Mouse (Mus musculus) heart, adult 18-20 months (tissue): Measurements from ENCODE around the gene Rarg. TPM values are rescaled to one million over a fixed set of nuclear protein-coding genes. Genes with fewer than 3 reads are reported as not detected.
"Not testable (repeated sequence)": the region's sequence is repeated elsewhere in the genome, so short reads cannot be mapped to it uniquely, and the experiment has no call there.

Experiments used
- DNase-seq, 2 experiments: peaks; one replicate each; pipeline ENCODE4 v3.0.0; 2021 to 2022; ENCODE audit warnings: mixed read lengths in 1 of 2
- total RNA-seq, 2 experiments: library from RNA; stranded (reverse); gene quantifications; 2 replicates each; pipeline ENCODE4 v1.2.3; 2021

Gene Rarg
- total RNA-seq, 2 experiments from 2014 or later, result 13.5 to 16.7 TPM

DNA sequence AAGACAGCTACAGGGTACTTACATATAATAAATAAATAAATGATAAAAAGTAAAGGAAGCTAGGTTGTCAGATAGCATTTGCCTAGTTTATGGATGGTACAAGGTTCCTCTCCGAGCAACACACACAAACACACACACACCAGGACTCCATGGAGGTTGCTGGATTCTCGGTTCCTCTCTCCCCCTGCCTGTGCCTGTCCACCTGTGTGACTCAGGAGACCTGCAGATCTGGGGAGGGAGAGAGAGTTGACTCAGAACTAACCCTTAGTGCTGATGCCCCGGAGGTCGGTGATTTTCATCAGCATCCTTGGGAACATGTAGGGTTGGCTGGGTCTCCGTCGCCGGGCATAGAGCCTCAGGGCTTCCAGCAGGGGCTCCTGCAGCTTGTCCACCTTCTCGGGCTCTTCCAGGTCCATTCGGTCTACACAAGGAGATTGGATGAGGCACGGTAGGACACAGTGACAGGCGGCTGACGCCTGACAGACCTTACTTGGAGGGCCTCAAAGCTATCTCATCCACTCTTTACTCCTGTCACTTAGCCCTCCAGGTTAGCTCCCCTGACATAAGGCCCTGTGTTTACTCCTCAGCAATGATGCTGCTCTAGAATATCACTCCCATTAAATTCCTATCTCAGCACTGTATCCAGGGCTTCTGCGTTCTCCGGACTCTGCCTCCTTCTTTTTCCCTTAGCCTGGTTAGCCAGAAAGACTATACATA lies 18.6 kb downstream of the Rarg start:
- no peak for DNase-seq

- DNase-seq, result peak in 1 of 2 experiments; percentile 70
These were observed 21.8 kb downstream of the Rarg start for GRCm38 (mm10) chr15:102235371-102236027.

- peak in 1 of 2 experiments; percentile 49 for DNase-seq
These were observed 23.4 kb downstream of the Rarg start for GRCm38 (mm10) chr15:102233896-102234295.

- no peak for DNase-seq
These were observed 24.6 kb downstream of the Rarg start for GRCm38 (mm10) chr15:102232764-102233163.

- DNase-seq, result peak in 1 of 2 experiments; percentile 48
These were observed 25.6 kb downstream of the Rarg start, which contains the start of gene Itgb7 for GRCm38 (mm10) chr15:102231748-102232147. Gene Itgb7, minus strand, starts transcription at chr15:102231944.

DNA sequence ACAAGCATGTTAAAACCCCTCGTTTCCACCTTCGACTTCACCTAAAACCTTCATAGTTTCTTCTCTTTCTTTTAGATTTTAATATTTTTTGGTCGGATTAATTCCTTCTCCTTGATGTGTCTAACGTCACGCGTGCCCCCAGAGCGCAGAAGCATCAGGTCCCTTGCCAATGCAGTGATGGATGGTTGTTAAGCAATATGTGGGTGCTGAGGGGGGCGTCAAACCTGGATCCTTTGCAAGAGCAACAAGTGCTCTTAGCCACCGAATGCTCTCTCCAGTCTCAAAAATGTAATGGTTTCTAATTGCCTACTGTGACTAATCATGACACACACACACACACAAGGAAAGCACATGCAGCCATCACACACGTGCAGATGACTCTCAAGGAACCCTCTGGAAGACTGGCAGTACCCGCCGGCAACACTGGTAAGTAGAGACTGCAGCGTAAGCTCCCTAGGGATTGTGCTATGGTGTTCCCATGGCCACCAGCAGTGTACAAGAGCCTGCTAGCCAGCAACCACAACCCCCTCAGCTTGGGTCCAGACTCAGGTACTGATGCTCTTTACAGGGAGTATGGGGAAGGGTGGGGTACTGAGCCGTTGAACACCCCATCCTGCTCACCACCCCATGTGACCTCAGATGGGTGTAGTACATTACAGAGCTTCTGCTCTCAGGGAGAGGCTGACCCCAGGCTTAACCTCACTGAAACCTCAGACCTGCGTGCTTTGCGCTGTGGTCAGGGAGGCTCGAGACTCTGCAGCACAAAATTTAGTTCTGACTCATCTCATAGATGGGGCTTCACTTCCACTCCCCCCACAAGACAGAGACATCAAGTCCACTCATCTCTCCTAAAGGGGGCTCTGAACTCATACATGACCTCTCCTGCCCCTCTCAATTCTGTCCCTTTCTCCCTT lies 26.7 kb downstream of the Rarg start:
- no peak for DNase-seq

DNA sequence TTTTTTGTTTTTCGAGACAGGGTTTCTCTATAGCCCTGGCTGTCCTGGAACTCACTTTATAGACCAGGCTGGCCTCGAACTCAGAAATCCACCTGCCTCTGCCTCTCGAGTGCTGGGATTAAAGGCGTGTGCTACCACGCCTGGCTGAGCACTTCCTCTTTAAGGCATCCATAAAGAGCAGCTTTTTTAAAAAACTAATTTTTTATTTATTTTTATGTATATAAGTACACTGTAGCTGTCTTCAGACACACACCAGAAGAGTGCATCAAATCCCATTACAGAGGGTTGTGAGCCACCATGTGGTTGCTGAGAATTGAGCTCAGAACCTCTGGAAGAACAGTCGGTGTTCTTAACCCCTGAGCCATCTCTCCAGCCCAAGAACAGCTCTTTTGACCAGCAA lies 31.7 kb downstream of the Rarg start:
- not testable (repeated sequence) for DNase-seq

GRCm38 (mm10) chr15:102224992-102225617 lies 32.2 kb downstream of the Rarg start:
- peak in 1 of 2 experiments; percentile 38 for DNase-seq

DNA sequence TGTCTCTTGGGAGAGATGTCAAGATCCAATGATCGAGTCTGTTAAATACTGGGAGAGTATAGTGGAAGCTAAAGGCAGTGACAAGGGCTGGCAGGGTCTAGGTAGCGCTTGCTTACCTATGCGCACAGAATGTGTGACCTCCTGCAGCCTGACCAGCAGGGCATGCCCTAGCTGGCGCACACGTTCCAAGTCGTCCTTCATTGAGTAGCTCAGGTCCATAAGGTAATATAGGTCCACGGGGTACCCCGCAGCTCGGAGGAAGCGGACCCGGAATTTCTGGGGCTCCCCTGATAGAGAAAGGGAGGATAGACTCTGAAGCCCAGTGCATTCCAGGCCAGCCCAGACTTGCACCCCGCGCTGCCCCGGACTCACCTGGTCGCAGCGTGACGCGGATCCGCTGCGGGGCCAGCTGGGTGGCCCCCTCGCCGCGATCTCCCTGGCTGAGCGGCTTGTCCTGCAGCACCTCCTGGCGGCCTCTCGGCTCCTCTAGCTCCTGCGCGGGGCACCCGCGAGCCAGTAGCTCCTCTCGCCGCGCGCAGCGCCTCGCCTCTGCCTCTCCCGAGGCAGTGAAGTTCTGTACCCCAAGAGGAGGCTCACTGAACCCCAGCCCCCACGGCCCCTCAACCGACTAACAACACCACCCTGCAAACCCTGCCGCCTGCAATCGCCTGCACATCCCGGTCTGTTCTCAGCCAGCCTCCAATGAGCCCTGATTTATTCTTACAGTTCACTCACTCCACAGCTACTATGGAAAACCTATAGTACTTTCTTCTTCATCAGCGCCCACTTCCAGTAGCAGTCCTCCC lies 32.9 kb downstream of the Rarg start:
- peak; percentile 84 to 89 for DNase-seq

DNA sequence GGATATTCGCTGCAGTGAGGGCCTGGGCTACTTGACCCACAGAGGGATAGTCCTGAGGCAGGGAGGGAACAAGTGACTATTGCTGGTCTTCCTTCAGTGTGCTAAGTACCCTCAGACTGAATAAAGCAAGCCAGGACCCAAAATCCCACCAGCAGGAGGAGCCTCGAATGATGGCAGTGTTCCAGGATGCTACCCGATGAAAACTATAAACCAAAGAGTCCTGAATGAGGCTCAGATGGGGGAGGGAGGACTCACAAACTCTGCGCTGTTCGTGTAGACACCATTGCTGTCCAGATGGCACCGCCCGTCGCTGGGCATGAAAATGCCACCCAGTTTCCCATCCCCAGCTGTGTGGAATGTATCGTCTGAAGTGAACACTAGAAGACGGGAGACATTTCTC lies 34.9 kb downstream of the Rarg start:
- no peak for DNase-seq

GRCm38 (mm10) chr15:102217325-102217724 lies 40.0 kb downstream of the Rarg start:
- DNase-seq, result no peak

DNA sequence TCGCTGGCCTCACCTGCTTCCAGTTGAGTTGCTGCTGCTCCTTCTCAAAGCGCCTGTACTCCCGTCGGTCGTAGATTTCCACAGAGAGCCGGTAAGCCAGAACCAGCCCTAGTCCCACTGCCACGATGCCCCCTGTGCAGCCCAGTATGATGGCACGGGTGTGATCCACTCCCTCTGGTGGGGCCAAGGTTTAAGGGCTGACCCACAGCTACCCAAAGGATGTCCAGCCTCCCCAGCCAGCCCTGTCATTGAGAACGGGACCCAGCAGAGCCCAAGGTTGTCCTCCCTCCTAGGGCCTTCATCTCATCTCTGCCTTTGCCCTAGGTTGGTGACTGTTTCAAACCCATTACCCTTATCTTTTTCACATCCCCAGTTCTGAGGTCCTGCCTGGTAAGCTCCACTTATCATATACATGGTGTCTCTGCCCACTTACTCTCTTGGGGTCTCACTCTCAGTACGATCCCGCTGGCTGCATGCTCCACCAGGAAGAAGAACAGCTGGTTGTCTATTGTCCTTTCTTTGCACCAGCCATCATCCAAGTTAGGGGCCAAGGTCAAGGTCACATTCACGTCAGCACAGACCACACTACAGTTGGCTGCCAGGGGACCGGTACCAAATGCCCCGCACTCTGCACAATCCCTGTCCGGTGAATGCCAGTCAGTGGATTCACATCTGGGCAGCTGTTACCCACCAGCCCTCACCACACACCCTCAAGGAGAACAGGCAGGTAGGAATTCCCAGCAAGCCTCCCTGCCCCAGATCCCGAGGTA lies 40.7 kb downstream of the Rarg start:
- DNase-seq, result no peak

DNA sequence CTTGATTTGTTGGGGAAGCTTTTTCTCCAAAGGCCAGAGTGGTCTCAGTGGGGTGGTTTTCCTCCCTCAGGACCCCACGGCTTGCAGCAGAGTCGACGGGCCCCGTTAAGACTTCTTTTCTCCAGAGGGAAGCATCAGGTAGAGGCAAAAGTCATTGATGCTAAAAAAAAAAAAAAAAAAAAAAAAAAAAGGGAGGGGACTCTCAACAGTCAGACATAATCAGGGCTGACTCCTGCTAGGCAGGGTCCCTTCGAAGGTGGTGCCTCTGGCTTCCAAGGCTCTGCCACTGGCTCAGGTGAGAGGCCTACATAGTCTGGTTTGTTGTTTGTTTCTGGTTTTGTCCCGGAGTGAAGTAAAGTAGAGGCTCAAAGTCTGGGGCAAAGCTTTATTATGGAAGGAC lies 41.7 kb downstream of the Rarg start:
- no peak for DNase-seq

GRCm38 (mm10) chr15:102214132-102214531 lies 43.2 kb downstream of the Rarg start:
- no peak for DNase-seq

GRCm38 (mm10) chr15:102211895-102212294 lies 45.4 kb downstream of the Rarg start:
- no peak for DNase-seq

- no peak for DNase-seq
These were observed 46.5 kb downstream of the Rarg start for GRCm38 (mm10) chr15:102210816-102211215.

DNA sequence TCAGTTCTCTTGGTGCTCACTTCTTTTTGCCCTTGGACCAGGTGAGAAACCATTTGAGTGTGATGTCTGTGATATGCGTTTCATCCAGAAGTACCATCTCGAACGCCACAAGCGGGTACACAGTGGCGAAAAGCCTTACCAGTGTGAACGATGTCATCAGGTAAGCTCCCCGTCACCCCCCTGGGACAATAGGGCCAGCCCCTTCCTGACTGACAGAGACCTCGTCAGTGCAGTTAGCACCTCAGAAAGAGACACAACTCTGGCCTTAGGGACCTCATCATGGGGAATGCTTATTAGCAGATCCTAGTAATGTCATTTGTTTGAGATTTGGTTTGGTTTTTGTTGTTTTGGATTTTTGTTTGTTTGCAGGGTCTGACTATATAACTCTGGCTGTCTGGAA lies 48.2 kb downstream of the Rarg start:
- DNase-seq, result no peak

DNA sequence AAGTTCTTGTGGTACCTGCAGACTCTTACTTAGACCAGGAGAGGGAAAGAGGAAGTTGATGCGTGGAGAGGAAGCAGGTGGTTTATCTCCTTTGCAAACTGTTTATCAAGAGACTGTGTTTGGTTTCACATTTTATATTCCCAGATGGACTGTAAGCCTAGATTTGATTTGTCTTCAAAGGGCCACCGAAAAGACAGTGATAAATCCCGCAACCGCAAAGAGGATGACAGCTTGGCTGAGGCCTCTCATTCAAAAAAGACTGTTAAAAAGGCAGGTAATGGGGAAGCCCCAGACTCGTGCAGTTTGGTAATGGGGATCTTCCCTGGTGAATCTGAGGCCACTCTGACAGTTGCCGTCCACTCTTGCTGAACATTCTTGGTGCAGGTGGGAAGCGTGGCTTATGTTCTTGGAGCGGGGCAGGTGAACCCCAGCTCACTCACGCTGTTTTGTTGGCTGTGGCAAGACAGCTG lies 49.2 kb downstream of the Rarg start:
- no peak for DNase-seq

- DNase-seq, result no peak
These were observed 50.0 kb downstream of the Rarg start for GRCm38 (mm10) chr15:102207351-102207750.

- DNase-seq, result no peak
These were observed 51.5 kb downstream of the Rarg start for GRCm38 (mm10) chr15:102205779-102206178.
